Mouse (Mus musculus) limb, embryonic 10.5 days (tissue): Measurements from ENCODE around the gene Rreb1. TPM values are rescaled to one million over a fixed set of nuclear protein-coding genes. Genes with fewer than 3 reads are reported as not detected.

ENCODE experiments used
- DNase-seq: peaks from one replicate; pipeline ENCODE4 v3.0.0-alpha.2; 2017; ENCODE audit warnings: low spot score
- H3K27ac ChIP-seq: fragments of 300-500 bp; sonication (generic); 2 replicates; pipeline ENCODE4 v1.5.1; 2016; ENCODE audit warnings: mild to moderate bottlenecking
- H3K27me3 ChIP-seq: fragments of 300-500 bp; sonication (generic); 2 replicates; pipeline ENCODE4 v1.6.1; 2016; ENCODE audit warnings: low read depth, mild to moderate bottlenecking; ENCODE audit not compliant: poor library complexity, severe bottlenecking
- H3K36me3 ChIP-seq: fragments of 300-500 bp; sonication (generic); 2 replicates; pipeline ENCODE4 v1.6.1; 2016; ENCODE audit warnings: mild to moderate bottlenecking, moderate library complexity
- H3K4me1 ChIP-seq: fragments of 300-500 bp; sonication (generic); 2 replicates; pipeline ENCODE4 v1.6.1; 2016
- H3K4me3 ChIP-seq: fragments of 300-500 bp; sonication (generic); 2 replicates; pipeline ENCODE4 v1.5.1; 2016; ENCODE audit warnings: mild to moderate bottlenecking, moderate library complexity
- H3K9me3 ChIP-seq: fragments of 300-500 bp; sonication (generic); replicated peaks from 2 replicates; pipeline ENCODE4 v1.6.1; 2016; ENCODE audit warnings: mild to moderate bottlenecking
- WGBS: fragments of 180-500 bp; shearing (Covaris S2); methylation state at CpG from one replicate; pipeline ENCODE4 v1.1.7; 2016; 5-methylcytosine and 5-hydroxymethylcytosine counted together
- polyA plus RNA-seq: library from polyadenylated mRNA; unstranded; fragments of >200 nt; fragmentation: Nextera tagmentation; extraction: Ambion mirVana; gene quantifications from 2 replicates; pipeline ENCODE4 v1.2.1, GENCODE M21; 2016

The Rreb1 gene
- polyA plus RNA-seq, 1 experiment from 2014 or later: 5.4 TPM

DNA sequence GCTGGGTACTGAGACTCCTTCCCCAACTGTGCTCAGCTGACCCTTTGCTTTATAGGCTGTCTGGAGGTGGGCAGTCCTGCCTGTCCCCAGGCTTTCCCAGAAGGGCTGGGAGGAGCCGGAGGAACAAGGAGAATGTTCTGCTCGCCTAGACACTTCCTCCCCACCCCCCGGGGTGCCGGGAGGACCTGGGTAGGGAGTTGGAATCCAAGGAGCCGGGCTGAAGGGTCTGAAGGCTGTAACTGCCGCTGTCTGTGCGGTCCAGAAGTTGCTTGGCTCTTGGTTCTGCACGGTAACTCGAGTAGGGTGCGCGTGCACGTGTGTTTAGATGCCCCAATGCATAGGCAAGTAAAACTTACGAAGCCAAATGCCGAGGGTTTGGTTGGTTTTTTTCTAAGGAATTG is 75.8 kb downstream of the Rreb1 start:
- 2% methylated on average over 14 of the region's 14 CpGs for WGBS

DNA sequence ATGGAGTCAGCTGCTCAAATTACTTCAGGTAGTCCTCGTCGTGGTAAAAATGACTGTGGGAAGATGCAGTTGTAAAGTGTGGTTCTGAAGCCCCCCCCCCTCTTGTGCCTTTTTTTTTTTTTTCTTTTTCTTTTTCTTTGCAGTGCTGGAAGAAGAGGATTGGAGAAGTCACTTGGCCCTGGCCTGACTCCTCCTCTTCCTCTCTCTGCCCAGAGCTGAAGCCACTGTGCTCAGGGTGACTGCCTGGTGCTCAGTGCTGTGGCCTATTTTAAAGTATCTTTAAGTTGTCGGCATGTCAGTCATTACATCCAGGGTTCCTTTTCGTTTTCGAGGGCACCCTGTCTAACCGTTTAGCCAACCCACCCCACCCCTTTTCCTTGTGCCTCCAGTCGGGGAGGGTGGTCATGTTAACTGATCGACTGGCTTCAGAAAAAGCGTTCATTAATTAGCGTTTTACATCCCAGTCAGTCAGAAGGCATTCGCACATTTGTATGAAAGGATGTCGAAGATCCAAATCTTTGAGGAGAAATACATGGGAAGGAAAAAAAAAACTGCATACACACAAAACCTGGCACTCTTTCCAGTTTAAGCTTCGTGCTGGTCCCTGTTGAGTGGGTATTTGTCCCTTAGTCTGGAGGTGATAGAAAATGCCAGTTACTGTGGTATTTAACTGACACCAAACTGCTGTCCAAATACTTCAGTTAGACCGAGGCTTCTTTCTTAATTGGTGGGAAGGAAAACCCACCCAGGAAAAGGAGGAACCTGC is 76.4 kb downstream of the Rreb1 start:
- peak overlapping the region; percentile 87 for H3K27ac ChIP-seq

More for the DNA sequence above, 75.8 kb downstream of the Rreb1 start:
- Histone ChIP-seq H3K9me3 (no peaks in the 10 kb centered on the region), H3K36me3 (no peaks in the 10 kb centered on the region), H3K27ac (peak overlapping the region; percentile 87), H3K4me3 (peak overlapping the region; percentile 51), H3K27me3 (no peaks in the 10 kb centered on the region), H3K4me1 (peaks cover 37% of the 10 kb centered on the region)
- DNase-seq: peak; percentile 71

DNA sequence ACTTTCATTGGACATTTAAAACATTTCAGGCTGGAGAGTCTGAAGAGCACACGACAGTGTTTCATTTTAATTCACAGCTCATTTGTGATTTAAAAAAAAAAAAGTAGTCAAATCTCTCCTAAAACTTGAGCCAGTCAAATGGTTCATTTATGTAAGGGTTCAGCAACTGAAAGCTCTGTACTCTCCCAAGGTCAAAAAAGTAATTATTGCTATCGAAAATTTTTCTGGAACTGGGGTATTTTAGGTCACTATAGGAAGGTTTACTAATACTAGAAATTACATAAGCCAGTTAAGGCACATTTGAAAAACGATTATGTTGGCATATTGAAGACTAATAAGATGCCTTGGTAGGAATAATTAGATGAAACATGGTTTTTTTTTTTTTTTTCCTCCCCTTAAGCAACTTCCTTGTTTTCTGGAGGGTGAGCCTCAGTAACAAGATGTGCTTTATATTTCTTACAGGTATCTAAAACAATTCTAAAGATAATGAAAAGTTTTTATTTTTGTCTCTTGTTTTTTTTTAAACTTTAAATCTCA is 77.1 kb downstream of the Rreb1 start:
- Histone ChIP-seq H3K36me3 (no peaks in the 10 kb centered on the region), H3K4me1 (peaks cover 37% of the 10 kb centered on the region), H3K4me3 (no peak overlapping the region), H3K27ac (no peak overlapping the region), H3K27me3 (no peaks in the 10 kb centered on the region), H3K9me3 (no peaks in the 10 kb centered on the region)
- 62% methylated on average over 3 of the region's 3 CpGs for WGBS
- DNase-seq: no peak

More for the DNA sequence above, 76.4 kb downstream of the Rreb1 start:
- Histone ChIP-seq H3K4me1 (peaks cover 37% of the 10 kb centered on the region), H3K36me3 (no peaks in the 10 kb centered on the region), H3K4me3 (peak overlapping the region; percentile 51), H3K27me3 (no peaks in the 10 kb centered on the region), H3K9me3 (no peaks in the 10 kb centered on the region)
- no peak for DNase-seq
- WGBS: 23% methylated on average over 14 of the region's 14 CpGs

DNA sequence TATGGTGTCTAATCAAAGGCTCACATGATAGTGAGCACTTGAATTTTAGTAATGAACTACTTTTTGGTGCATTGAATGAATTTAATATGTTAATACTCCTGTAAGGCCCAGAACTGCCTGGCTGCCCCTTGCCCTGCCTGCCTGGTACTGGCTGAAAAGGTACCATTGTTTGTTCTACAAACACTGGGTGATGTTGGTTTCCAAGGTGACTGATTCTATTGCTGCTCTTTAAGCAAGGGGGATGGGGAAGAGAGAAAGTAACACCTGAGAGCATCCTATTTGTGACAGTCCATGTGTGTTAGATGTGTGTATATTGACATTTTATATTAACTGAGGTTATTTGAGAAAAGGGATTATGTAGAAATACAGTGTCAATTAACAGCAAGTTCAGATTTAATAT is 77.6 kb downstream of the Rreb1 start:
- H3K9me3 ChIP-seq: no peaks in the 10 kb centered on the region
- no peaks in the 10 kb centered on the region for H3K27me3 ChIP-seq
- no peak overlapping the region for H3K4me3 ChIP-seq
- DNase-seq: no peak
- H3K4me1 ChIP-seq: peaks cover 37% of the 10 kb centered on the region
- no peak overlapping the region for H3K27ac ChIP-seq
- H3K36me3 ChIP-seq: no peaks in the 10 kb centered on the region

DNA sequence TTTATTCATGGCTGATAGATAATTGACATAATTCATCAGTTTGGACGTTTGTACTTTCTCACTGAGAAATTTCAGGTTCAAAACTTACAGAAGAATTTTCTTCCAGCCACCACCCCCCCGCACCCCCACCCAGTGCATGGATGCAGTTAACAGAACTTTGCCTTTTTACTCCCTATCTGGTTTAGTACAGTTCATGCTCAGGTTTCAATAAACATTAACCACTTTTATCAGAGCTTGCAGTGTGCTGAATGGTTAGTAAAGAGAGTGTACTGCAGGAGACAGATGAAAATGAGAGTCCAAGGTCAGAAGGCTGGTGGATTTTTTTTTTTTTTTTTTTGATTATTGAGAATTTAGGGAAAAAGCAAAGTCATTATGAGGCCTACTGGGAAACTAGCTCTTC is 78.3 kb downstream of the Rreb1 start:
- no peaks in the 10 kb centered on the region for H3K9me3 ChIP-seq
- no peak overlapping the region for H3K27ac ChIP-seq
- H3K4me1 ChIP-seq: peaks cover 38% of the 10 kb centered on the region
- H3K36me3 ChIP-seq: no peaks in the 10 kb centered on the region
- 55% methylated on average over 2 of the region's 2 CpGs for WGBS
- no peak for DNase-seq
- no peaks in the 10 kb centered on the region for H3K27me3 ChIP-seq
- no peak overlapping the region for H3K4me3 ChIP-seq

DNA sequence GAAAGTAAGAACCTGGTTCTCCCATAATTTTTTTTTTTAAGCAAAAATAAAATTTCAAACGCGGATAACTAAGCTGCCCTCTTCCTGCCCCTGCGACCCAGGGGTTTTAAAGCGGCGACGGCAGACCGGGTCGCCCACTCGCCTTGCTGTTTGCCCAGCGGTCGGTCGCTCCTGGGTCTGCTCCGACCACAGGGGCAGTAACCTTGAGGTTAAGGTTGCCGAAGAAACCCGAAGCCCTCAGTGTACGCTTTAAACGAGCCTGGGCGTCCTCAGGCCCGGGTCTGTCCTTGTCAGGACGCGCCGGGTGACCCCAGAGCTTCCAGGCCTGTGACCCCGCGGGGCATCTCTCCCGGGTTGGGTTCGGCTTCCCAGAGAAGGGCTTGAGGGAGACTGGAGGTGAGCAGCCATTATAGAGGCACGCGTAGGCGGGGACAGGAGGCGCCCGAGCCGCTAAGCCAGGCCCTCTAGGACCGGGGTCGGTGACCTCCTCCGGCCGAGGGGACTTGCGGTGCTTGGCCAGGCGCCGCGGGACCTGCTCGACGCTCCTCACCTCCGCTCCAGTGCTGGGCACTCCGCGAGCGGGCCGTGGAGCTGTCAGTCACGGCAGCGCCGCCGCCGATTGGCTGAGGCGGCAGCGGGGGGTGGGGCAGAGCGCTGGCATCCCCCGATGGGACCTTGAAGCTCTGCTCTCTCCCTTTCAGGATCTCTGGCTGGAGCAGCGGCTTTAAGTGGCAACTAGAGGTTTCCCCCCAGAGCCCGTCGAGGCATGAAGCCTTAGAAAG is 79.3 kb downstream of the Rreb1 start:
- no peaks in the 10 kb centered on the region for H3K27me3 ChIP-seq
- no peaks in the 10 kb centered on the region for H3K9me3 ChIP-seq
- H3K4me1 ChIP-seq: peaks cover 48% of the 10 kb centered on the region
- H3K36me3 ChIP-seq: no peaks in the 10 kb centered on the region
- H3K4me3 ChIP-seq: peak overlapping the region; percentile 60
- peak overlapping the region; percentile 87 for H3K27ac ChIP-seq
- peak; percentile 94 for DNase-seq
- under 1% methylated on average over 59 of the region's 59 CpGs for WGBS

DNA sequence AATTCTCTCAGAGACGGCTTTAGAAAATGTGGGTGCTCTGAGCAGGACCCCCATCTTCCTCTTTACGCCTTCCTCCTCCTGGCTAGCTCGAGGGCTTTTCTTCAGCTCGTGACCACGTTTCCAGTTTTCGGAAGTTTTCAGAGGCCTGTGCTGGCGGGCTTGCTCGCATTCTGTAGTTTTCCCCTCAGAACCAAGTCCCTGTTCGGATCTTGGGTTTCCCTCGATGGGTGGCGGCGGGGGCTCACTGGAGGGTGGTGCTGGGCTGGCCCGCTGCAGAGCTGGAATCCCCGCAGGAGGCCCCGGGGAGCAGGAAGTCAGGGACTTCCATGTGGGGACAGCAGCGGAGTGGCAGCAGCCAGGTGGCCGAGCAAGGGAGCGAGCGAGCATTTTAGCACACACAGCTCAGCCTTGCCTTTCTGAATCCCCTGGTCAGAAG is 79.9 kb downstream of the Rreb1 start:
- Histone ChIP-seq H3K27me3 (no peaks in the 10 kb centered on the region), H3K36me3 (no peaks in the 10 kb centered on the region), H3K4me1 (peaks cover 52% of the 10 kb centered on the region), H3K9me3 (no peaks in the 10 kb centered on the region), H3K27ac (peak overlapping the region; percentile 87), H3K4me3 (peak overlapping the region; percentile 60)
- DNase-seq: peak; percentile 69
- WGBS: 5% methylated on average over 19 of the region's 19 CpGs

DNA sequence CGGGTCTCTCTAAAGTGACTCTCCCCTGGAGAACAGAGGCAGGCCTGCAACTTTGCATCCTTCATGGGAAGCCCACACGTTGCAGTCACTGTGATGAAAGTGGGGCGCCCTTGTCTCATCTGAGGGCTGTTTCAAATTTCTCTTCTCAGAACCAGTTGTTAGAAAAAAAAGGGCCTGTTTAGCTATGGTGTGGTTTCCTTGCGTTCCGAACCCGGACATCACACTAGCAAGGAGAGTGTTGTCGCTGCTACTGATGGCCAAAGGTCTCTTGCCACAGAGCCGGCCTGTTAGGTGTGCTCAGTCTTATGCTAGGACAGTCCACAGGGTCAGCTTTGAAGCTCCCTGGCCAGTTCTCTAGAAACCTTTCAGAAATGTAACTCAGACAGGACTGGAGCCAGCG is 80.3 kb downstream of the Rreb1 start:
- Histone ChIP-seq H3K4me1 (peaks cover 51% of the 10 kb centered on the region), H3K27me3 (no peaks in the 10 kb centered on the region), H3K27ac (peak overlapping the region; percentile 87), H3K4me3 (peak overlapping the region; percentile 60), H3K36me3 (no peaks in the 10 kb centered on the region), H3K9me3 (no peaks in the 10 kb centered on the region)
- WGBS: 33% methylated on average over 9 of the region's 9 CpGs
- DNase-seq: peak; percentile 37

DNA sequence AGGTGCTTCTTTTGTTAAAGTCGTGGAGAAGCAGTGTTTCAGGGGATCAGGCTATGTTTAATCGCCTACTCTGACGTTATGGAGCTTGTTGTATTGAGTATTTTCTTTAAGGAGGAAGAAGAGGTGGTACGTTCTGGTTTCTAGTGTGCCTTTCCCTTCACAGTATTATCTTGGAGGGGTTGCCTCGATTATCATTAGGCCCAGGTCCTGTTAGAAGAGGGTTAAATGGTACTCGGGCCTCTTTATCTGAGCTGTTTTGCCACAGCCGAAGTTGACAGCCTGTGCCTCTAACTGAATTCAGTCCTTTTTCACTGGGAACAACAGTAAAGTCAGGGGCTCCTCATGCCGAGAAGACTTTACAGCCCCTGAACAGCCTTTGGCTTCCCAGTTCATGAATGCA is 81.6 kb downstream of the Rreb1 start:
- no peaks in the 10 kb centered on the region for H3K36me3 ChIP-seq
- no peak overlapping the region for H3K4me3 ChIP-seq
- no peak overlapping the region for H3K27ac ChIP-seq
- peaks cover 38% of the 10 kb centered on the region for H3K4me1 ChIP-seq
- 63% methylated on average over 8 of the region's 8 CpGs for WGBS
- DNase-seq: no peak
- no peaks in the 10 kb centered on the region for H3K27me3 ChIP-seq
- H3K9me3 ChIP-seq: no peaks in the 10 kb centered on the region

DNA sequence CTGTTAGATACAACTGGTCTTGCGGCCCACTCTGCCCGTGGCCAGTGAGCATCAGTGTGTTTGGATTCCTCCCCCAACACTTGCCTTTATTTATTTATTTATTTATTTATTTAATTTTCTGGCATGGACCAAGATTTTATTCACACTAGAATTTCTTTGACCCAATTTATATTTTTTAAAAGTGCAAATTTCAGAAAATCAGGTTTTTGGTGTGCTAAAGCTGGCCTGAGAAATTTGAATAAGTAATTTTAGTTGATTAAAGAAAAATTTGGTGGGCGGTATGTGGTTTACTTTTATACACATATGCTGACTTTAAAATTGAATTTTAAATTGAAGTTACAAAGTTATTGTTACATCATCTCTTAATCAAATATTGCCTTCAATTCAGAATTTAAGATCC is 82.0 kb downstream of the Rreb1 start:
- H3K27ac ChIP-seq: no peak overlapping the region
- peaks cover 36% of the 10 kb centered on the region for H3K4me1 ChIP-seq

DNA sequence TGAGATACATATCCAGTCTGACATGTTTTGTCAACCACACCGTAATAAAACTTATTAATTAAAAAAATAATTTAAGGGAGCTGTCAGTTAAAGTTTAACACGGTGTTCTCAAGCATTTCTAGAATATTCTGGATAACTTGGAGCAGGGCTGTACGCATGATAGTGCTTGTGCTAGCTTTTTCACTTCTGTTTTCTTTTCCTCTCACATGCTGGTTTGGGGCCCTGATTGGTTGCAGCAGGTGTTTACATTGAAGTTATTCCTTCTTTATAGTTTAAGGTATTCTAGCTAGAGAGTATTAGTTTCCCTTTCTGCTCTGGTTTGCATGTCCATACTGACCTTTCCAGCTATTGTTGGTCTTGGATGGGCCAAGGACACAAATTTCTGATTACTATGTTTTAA is 82.6 kb downstream of the Rreb1 start:
- H3K36me3 ChIP-seq: no peaks in the 10 kb centered on the region
- peaks cover 36% of the 10 kb centered on the region for H3K4me1 ChIP-seq
- whole genome bisulfite sequencing: 88% methylated on average over 3 of the region's 3 CpGs
- H3K27ac ChIP-seq: no peak overlapping the region
- no peak overlapping the region for H3K4me3 ChIP-seq
- no peak for DNase-seq
- H3K27me3 ChIP-seq: no peaks in the 10 kb centered on the region
- no peaks in the 10 kb centered on the region for H3K9me3 ChIP-seq

More for the DNA sequence above, 82.0 kb downstream of the Rreb1 start:
- no peaks in the 10 kb centered on the region for H3K27me3 ChIP-seq
- whole genome bisulfite sequencing: 85% methylated on average over 3 of the region's 3 CpGs
- H3K4me3 ChIP-seq: no peak overlapping the region
- DNase-seq: no peak
- no peaks in the 10 kb centered on the region for H3K9me3 ChIP-seq
- H3K36me3 ChIP-seq: no peaks in the 10 kb centered on the region

DNA sequence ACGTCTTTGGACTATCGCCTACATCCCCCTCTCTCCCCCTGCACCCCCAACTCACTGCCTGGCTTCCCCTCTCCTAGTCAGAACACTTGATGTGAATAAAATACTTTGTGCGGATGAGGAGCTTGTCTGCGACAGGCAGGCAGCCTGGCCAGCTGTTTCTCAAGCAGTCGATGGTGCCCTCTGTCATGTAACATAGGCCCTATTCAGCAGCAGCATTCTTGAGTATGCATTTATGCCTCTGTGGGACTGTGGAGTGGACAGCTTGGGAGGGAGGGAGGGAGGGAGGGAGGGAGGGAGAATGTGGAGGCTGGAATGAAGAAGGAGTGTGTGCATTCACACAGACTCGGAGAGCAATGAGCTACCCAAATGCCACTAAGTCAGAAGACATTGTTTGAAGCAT is 84.3 kb downstream of the Rreb1 start:
- Histone ChIP-seq H3K4me1 (peaks cover 41% of the 10 kb centered on the region), H3K4me3 (no peak overlapping the region), H3K36me3 (no peaks in the 10 kb centered on the region), H3K27me3 (no peaks in the 10 kb centered on the region), H3K9me3 (no peaks in the 10 kb centered on the region), H3K27ac (peak overlapping the region; percentile 33; the same call in 1 of the 2 replicates)
- WGBS: 37% methylated on average over 6 of the region's 6 CpGs
- no peak for DNase-seq

DNA sequence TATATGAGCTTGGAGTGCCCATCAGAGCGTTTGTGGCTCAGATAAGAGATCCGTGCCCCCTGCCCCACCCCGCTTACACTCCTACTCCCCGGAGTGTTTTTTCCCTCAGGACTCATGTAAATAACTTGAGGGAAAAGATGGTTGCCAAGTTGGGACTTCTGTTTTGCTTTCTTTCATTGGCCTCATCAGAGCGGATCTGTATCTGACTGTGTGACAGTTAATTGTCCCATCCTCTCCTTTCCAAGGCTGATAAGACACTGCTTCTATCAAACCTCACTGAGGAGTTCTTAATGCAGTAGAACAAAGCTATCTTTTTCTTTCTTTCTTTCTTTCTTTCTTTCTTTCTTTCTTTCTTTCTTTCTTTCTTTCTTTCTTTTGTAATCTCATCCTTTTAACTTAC is 85.4 kb downstream of the Rreb1 start:
- H3K27ac ChIP-seq: no peak overlapping the region
- peaks cover 30% of the 10 kb centered on the region for H3K4me1 ChIP-seq
- WGBS: 86% methylated on average over 5 of the region's 5 CpGs
- no peaks in the 10 kb centered on the region for H3K36me3 ChIP-seq
- no peaks in the 10 kb centered on the region for H3K9me3 ChIP-seq
- no peaks in the 10 kb centered on the region for H3K27me3 ChIP-seq
- H3K4me3 ChIP-seq: no peak overlapping the region
- DNase-seq: no peak
